Mouse (Mus musculus) lung, adult 2 months (tissue): ENCODE data around the gene Erich3. TPM values are rescaled to one million over a fixed set of nuclear protein-coding genes. Genes with fewer than 3 reads are reported as not detected.

ENCODE experiments used
- DNase-seq: peaks from one replicate; pipeline ENCODE4 v3.0.0; 2022
- H3K4me1 ChIP-seq: fragments of 200-500 bp; 2 replicates; pipeline ENCODE4 v1.6.1; 2011; ENCODE audit warnings: low read length; ENCODE audit not compliant: control insufficient read depth, insufficient read depth
- H3K4me3 ChIP-seq: fragments of 200-500 bp; replicated peaks from 2 replicates; pipeline ENCODE3; 2011; ENCODE audit warnings: low read depth, mild to moderate bottlenecking, control low read depth, low read length; ENCODE audit errors: extremely low read depth
- CTCF ChIP-seq: fragments of 200-500 bp; IDR thresholded peaks from 2 replicates; pipeline ENCODE4 v1.5.1; 2011; ENCODE audit warnings: mild to moderate bottlenecking, low read length, control low read depth; ENCODE audit not compliant: insufficient read depth
- POLR2A ChIP-seq: fragments of 200-500 bp; IDR thresholded peaks from 2 replicates; pipeline ENCODE4 v1.6.1; 2011; ENCODE audit warnings: low read depth, mild to moderate bottlenecking, control low read depth, low read length, borderline replicate concordance; ENCODE audit errors: extremely low read depth
- WGBS: fragments of 180-500 bp; shearing (Covaris S2); methylation state at CpG from one replicate; pipeline ENCODE4 v1.1.7; 2018; 5-methylcytosine and 5-hydroxymethylcytosine counted together
- polyA plus RNA-seq: library from polyadenylated mRNA; depleted of rRNA; stranded (reverse); fragments of >200 nt; gene quantifications from 2 replicates; pipeline ENCODE4 v1.2.3, GENCODE M21; 2012

The Erich3 gene
- polyA plus RNA-seq, 1 experiment: 2.6 TPM

DNA sequence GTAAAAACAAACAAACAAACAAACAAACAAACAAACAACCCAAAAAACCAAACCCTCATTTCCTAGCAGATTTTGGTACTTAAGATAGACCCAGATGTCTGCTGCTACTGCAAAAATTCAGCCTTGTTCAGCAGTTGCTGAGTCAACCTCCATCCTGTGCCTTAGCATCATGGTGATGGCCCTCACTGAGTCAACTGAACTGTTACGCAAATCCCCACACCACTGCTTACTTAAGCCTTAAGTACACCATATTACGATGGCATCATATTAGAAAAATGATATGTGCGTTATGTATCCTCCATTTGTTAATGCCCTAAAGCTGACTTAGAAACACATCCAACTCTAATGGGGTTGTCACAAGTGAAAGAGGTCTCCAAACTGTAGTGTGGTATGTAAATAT lies 91.6 kb downstream of the Erich3 start:
- whole genome bisulfite sequencing: 87% methylated on average over 3 of the region's 3 CpGs
- TF ChIP-seq CTCF: no peak
- TF ChIP-seq POLR2A: no peak
- no peak overlapping the region for H3K4me3 ChIP-seq
- DNase-seq: no peak
- no peaks in the 10 kb centered on the region for H3K4me1 ChIP-seq

DNA sequence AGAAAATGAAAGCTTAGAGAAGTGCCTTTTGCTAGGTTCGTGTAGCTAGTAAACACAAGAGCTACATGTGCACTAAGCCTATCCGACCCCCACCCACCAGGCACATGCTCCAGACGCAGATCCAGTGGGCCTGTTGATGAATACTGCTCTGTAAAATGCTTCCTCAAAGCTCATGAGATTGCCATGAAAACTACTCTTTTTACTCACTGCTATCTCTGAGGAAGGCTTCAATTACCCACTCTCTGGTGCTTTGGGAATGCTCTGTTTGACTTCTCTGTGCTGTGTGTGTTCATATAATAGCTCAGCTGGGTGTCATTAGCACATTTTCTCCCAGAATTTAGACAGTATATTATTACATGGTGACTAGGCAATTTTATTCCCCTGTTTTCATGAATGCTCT lies 94.4 kb downstream of the Erich3 start:
- Histone ChIP-seq H3K4me3 (no peak overlapping the region), H3K4me1 (no peaks in the 10 kb centered on the region)
- no peak for DNase-seq
- TF ChIP-seq CTCF (no peak), POLR2A (no peak)
- 69% methylated on average over 3 of the region's 3 CpGs for WGBS

DNA sequence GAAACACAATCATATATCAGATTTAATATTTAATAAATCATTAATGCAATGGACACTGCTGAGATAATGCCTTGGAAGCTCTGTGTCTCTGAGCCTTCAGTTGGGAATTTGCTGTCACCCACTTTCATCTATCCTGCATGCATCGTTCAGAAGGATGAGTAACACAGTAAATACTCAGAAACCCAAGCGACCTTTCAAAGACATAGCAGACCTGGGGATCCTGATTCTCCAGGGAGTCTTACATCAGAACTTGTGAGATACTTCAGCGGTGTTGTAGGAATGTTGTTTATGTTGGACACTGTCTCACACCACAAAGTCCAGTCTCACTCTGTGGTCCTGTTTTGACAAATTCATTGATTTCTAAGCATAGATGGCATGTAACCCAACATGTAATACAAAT lies 97.4 kb downstream of the Erich3 start:
- TF ChIP-seq CTCF (no peak), POLR2A (no peak)
- no peak for DNase-seq
- Histone ChIP-seq H3K4me1 (no peaks in the 10 kb centered on the region), H3K4me3 (no peak overlapping the region)
- WGBS: 74% methylated on average over 3 of the region's 3 CpGs

DNA sequence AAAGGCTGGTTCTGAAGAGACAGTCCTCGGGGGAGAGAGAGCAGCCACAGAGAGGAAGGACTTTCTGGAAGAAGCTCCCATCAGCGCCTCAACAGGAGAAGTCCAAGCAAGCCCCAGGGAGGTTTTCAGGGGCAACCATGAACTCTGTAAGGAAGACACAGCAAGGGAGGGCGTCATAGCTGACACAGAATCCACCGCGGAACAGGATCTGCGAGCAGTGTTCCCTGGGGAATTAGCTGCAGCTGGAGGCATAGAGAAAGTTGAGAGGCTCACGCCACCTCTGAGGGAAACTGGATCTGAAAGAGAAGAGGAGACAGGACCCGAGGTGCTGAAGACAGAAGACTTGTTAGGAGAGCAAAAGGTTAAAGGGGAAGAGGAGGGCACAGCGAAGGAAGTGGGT lies 99.7 kb downstream of the Erich3 start:
- Histone ChIP-seq H3K4me3 (no peak overlapping the region), H3K4me1 (no peaks in the 10 kb centered on the region)
- 56% methylated on average over 9 of the region's 9 CpGs for WGBS
- no peak for TF ChIP-seq CTCF
- no peak for TF ChIP-seq POLR2A
- no peak for DNase-seq

DNA sequence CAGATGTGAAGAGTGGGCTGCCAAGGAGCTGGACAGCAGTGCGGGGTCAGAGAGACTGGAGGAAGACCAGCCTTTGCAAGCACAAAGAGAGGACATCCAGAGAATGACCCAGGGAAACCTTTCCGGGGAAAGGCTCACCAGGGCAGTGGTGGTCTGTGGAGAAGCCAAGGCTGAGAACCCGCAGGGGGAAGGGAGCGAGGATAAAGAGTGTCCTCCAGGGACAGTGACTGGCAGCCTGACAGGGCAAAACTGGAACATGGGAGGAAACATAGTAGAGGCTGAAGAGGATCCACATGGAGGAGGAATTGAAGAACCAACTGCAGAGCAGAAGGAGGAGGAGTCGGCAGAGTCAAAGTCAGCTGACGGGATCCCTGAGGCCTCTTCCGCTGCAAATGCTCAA lies 100.5 kb downstream of the Erich3 start:
- DNase-seq: no peak
- Histone ChIP-seq H3K4me3 (no peak overlapping the region), H3K4me1 (no peaks in the 10 kb centered on the region)
- WGBS: 82% methylated on average over 7 of the region's 7 CpGs
- TF ChIP-seq CTCF: no peak
- no peak for TF ChIP-seq POLR2A

DNA sequence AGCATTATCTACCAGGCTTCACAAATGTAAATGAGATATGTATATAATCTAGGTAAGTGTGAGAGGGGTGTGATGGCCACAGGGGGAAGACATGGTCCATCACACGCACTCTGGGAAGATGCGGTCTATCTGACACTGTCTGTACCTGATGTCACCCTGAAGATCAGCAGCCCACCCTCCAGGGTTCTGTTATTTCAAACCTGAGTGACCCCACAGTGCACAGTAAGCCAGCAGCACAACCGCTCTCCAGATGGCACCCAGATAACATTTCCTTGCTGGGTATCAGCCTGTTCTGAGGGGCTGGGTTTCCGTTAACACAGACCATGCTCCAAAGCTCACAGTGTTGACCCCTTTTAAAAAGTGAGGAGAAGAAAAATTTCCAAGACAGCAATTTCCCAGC lies 102.7 kb downstream of the Erich3 start:
- TF ChIP-seq POLR2A (no peak), CTCF (no peak)
- Histone ChIP-seq H3K4me3 (no peak overlapping the region), H3K4me1 (no peaks in the 10 kb centered on the region)
- DNase-seq: no peak
- WGBS: 84% methylated on average over 4 of the region's 4 CpGs

DNA sequence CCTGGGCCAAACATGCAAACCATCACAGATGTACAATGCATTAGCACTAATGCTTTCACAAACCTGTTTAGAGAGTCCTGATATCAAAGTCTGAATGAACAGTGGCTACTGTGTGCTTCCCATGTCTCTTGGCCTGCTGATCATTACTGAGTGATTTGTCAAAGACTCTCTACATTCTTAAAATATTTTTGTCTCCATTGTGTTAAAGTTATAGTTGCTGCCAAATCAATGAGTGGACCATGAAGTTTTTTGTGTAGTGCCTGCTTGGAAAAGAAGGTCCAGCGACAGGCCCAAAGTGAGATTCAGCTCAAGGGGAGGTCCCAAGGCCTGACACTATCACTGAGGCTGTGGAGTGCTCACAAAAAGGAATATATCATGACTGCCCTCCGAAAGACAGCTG lies 108.0 kb downstream of the Erich3 start:
- TF ChIP-seq POLR2A (no peak), CTCF (no peak)
- DNase-seq: no peak
- no peak overlapping the region for H3K4me3 ChIP-seq
- H3K4me1 ChIP-seq: no peaks in the 10 kb centered on the region
- 72% methylated on average over 2 of the region's 2 CpGs for WGBS

DNA sequence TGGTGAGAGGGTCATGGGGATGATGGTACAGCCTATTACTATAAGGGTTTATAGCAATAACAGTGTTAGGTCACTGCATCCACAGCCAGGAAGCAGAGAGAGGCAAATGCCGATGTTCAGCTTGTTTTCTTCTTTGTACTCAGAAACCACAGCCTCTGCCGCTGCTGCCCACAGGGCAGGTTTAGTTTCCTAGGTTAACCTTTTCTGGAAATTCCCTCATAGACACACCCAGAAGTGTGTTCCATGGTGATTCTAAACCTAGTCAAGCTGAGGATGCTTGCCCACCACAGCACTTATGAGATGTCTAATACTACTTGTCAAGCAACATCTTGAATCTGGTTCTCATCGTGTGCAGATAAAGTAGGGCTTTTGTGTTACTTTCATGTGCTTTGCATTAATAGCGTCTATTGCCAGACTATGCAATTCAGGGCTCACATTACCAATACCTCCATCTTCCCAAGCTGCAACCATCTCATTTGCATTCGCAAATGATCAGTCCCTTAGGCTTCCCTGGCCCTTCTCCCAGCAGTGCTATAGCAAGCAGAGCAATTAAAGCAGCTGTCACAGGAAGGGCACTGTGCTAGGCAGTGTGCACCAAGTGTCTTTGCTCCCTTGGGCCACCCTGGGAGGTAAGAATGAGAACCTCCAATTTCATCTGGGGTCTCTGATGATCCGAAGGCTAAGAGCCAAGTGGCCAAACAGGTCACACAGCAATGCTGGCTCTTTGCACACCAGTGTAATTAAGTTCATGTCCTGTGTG lies 115.4 kb downstream of the Erich3 start:
- Histone ChIP-seq H3K4me3 (no peak overlapping the region), H3K4me1 (no peaks in the 10 kb centered on the region)
- DNase-seq: no peak
- TF ChIP-seq POLR2A (no peak), CTCF (no peak)
- WGBS: 72% methylated on average over 6 of the region's 6 CpGs

DNA sequence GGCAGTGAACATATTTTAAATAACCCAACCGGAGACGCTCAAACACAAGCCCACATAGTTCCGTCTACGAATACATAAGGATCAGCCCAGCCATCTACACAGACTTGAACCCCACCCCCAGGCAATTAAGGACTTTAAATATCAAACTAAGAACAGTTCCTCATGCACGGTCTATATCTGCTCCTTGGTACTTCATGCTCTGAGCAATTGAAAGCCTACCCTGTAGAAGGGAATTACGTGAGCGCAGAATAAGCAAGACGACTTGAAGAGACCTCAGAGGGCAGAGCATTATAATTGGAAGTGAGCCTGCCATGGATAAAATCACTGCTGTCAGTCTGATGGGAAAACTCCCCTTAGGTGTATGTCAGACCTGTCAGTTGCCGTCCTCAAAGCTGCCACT lies 122.7 kb downstream of the Erich3 start:
- no peak for TF ChIP-seq CTCF
- no peak for TF ChIP-seq POLR2A
- Histone ChIP-seq H3K4me3 (no peak overlapping the region), H3K4me1 (no peaks in the 10 kb centered on the region)
- 87% methylated on average over 9 of the region's 9 CpGs for WGBS
- no peak for DNase-seq

DNA sequence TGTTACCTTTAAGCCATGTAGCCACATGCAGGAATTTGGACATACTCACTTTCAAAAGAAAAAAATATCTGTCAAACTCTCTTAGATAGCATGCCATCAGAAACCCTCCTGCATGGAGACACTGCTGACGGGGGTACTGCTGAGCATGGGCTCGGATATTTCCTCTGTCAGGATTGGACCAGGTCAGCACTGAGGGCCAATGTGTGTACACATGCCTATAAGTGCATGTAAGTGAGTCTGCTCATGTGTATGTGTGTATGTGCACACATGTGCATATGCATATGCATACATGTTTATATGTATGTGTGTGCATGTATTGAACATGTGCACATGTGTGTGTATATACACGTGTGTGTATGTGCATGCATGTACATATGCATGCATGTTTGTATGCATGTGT lies 124.0 kb downstream of the Erich3 start:
- H3K4me3 ChIP-seq: no peak overlapping the region
- DNase-seq: no peak
- no peak for TF ChIP-seq CTCF
- TF ChIP-seq POLR2A: no peak
- H3K4me1 ChIP-seq: no peaks in the 10 kb centered on the region
- WGBS: 62% methylated on average over 3 of the region's 3 CpGs

DNA sequence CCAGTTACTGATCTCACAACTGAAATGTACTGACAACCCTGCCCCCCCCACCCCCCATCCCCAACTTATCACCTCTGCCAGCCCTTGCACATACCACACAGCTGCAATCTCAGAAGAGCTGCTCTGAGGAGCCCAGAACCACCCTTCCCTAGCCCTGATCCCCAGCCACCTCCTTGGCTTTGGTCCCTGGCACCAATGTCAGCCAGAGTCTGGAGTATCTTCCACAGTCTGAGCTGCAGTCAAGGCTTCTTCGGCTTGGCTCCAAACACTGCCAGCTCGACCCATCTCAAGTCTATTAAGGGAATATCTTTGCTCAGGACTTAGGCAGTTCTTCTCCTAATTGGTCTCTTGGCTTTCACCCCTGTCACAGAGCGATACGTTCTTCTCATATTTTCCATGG lies 129.9 kb downstream of the Erich3 start:
- TF ChIP-seq CTCF: no peak
- TF ChIP-seq POLR2A: no peak
- Histone ChIP-seq H3K4me3 (no peak overlapping the region), H3K4me1 (no peaks in the 10 kb centered on the region)
- WGBS: 69% methylated on average over 4 of the region's 4 CpGs
- DNase-seq: no peak
